Comparison of ENCODE assay signal across 21 mouse cellular contexts in the genomic region with DNA sequence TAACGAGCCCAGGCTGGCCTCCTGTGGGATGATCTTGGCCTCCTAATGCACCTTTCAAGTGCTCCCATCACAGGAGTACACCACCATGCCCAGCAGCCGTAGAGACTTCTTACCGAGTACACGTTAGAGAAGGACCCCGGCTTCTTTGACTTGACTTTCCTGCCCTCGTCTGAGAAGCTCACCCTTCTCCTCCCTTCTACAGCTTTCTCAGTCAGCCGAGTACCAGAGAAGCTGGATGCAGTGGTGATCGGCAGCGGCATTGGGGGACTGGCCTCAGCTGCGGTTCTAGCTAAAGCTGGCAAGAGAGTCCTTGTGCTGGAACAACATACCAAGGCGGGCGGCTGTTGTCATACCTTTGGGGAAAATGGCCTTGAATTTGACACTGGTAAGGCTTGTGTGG. TPM values are rescaled to one million over a fixed set of nuclear protein-coding genes. Genes with fewer than 3 reads are reported as not detected.
DNase-seq lines count a peak whose midpoint lies in the region; ATAC-seq and TF ChIP-seq lines count a peak whose summit lies in the region.
"Had no signal": no experiment of that assay in that cellular context is flagged by ENCODE, and none has a peak within 500 bp of the region (broad histone marks: within the 10 kb centered on the region; RNA-seq: fewer than 3 reads in every experiment).

No protein-coding gene starts in this region.

- no peak for TF ChIP-seq POLR2A in liver, adult 2 months (IDR thresholded peaks at IDR 0.05; ENCODE audit: extremely low read depth, insufficient read depth, low read length)

- H3K36me3 ChIP-seq in liver, adult 2 months (ENCODE audit: control insufficient read depth, insufficient read depth, low read length), result peaks cover 41% of the 10 kb centered on the region
- H3K36me3 ChIP-seq in liver, embryonic 11.5 days (ENCODE audit: control insufficient read depth, insufficient read depth, low read length), result no peaks in the 10 kb centered on the region

- TF ChIP-seq CTCF in liver, adult 2 months (IDR thresholded peaks at IDR 0.05; ENCODE audit: low read depth, low read length), result no peak

- H3K9me3 ChIP-seq in liver, embryonic 11.5 days (ENCODE audit: control insufficient read depth, low read length), result no peaks in the 10 kb centered on the region
- H3K9me3 ChIP-seq: embryonic facial prominence, embryonic 10.5 days; embryonic facial prominence, embryonic 12.5 days; forebrain, embryonic 13.5 days; forebrain, embryonic 15.5 days; G1E had no signal

- no peak overlapping the region for H3K4me3 ChIP-seq in liver, adult 2 months (ENCODE audit: insufficient read depth, low read depth, low read length)
- no peak overlapping the region for H3K4me3 ChIP-seq in liver, embryonic 11.5 days (ENCODE audit: low read depth, low read length)
- H3K4me3 ChIP-seq: embryonic facial prominence, embryonic 10.5 days; embryonic facial prominence, embryonic 12.5 days; forebrain, embryonic 13.5 days; forebrain, embryonic 15.5 days had no signal

- DNase-seq in adrenal gland, adult (ENCODE audit: inconsistent age in 2 of 2, low spot score in 1 of 2), result peak; percentile 51 to 69
- no peak for DNase-seq in adrenal gland, postnatal 10 days
- peak; percentile 38 for DNase-seq in adrenal gland, postnatal 14 days
- no peak for DNase-seq in adrenal gland, postnatal 25 days
- no peak for DNase-seq in liver, adult 2 months (ENCODE audit: extremely low read depth, low read depth, low spot score)
- DNase-seq in liver, embryonic 11.5 days (ENCODE audit: low spot score), result no peak
- DNase-seq: B cell, adult 2 months; cerebellum, adult 11-12 months; cerebellum, adult 2 months; cerebellum, adult 9-10 months; cerebellum, postnatal 25 days; forebrain, postnatal 0 days had no signal

- no peak for ATAC-seq in liver, embryonic 11.5 days (replicated peaks; ENCODE audit: low FRiP score)
- ATAC-seq: activated CD4-positive, CD25-positive, alpha-beta regulatory T cell, adult 4 months; CD4-positive, CD25-positive, alpha-beta regulatory T cell, adult 4 months; forebrain, embryonic 13.5 days; forebrain, embryonic 15.5 days; forebrain, postnatal 0 days; Patski had no signal

- H3K27ac ChIP-seq in liver, adult 2 months (replicated peaks; ENCODE audit: insufficient read depth, low read depth, low read length), result peak overlapping the region; percentile 96; the same call in 1 of the 2 replicates
- no peak overlapping the region for H3K27ac ChIP-seq in liver, embryonic 11.5 days (ENCODE audit: low read depth, low read length)
- H3K27ac ChIP-seq: embryonic facial prominence, embryonic 10.5 days; embryonic facial prominence, embryonic 12.5 days; forebrain, embryonic 13.5 days; forebrain, embryonic 15.5 days had no signal

- peaks cover 14% of the 10 kb centered on the region for H3K4me1 ChIP-seq in liver, adult 2 months (ENCODE audit: control insufficient read depth, insufficient read depth, low read length)
- H3K4me1 ChIP-seq in liver, embryonic 11.5 days (replicated peaks; ENCODE audit: control insufficient read depth, insufficient read depth, low read length), result peaks cover 10% of the 10 kb centered on the region; the same call in 1 of the 2 replicates

- H3K4me2 ChIP-seq in liver, embryonic 11.5 days, result no peak overlapping the region
- H3K4me2 ChIP-seq: embryonic facial prominence, embryonic 12.5 days; forebrain, embryonic 13.5 days; forebrain, embryonic 15.5 days had no signal

- peak overlapping the region; percentile 6; the same call in 1 of the 2 replicates for H3K9ac ChIP-seq in liver, adult 2 months (ENCODE audit: low read depth, low read length)
- H3K9ac ChIP-seq in liver, embryonic 11.5 days (ENCODE audit: low read depth, low read length), result no peak overlapping the region
- H3K9ac ChIP-seq: embryonic facial prominence, embryonic 12.5 days; forebrain, embryonic 13.5 days; forebrain, embryonic 15.5 days; forebrain, postnatal 0 days had no signal

- 89% methylated on average over 12 of the region's 12 CpGs for WGBS in liver, adult 2 months
- 86% methylated on average over 12 of the region's 12 CpGs for WGBS in liver, embryonic 11.5 days

- peaks cover 3% of the 10 kb centered on the region; the same call in 1 of the 2 replicates for H3K79me2 ChIP-seq in liver, adult 2 months (ENCODE audit: control insufficient read depth, insufficient read depth, low read length)

- no peaks in the 10 kb centered on the region for H3K27me3 ChIP-seq in liver, adult 2 months (ENCODE audit: control insufficient read depth, insufficient read depth, low read length)
- H3K27me3 ChIP-seq in liver, embryonic 11.5 days (replicated peaks; ENCODE audit: control insufficient read depth, insufficient read depth, low read length), result no peaks in the 10 kb centered on the region
- H3K27me3 ChIP-seq: CH12.LX; embryonic facial prominence, embryonic 12.5 days; forebrain, embryonic 13.5 days; forebrain, embryonic 15.5 days; Patski had no signal

RNA-seq across cellular contexts. Expression of a gene that starts 2.5 kb away (rescaled TPM):
- 100 to 1,000 TPM; 359 to 375 TPM for total RNA-seq in adrenal gland, postnatal 10 days (2021)
- 362 and 390 TPM in 2 replicates for total RNA-seq in adrenal gland, postnatal 14 days (2021)
- total RNA-seq in adrenal gland, postnatal 25 days (2021), result 309 and 334 TPM in 2 replicates
- total RNA-seq in liver, adult 2 months (2014; rRNA removed), result 151 and 180 TPM in 2 replicates
- polyA plus RNA-seq in liver, adult 2 months (2012; rRNA removed), result 303 and 340 TPM in 2 replicates
- polyA plus RNA-seq in liver, embryonic 11.5 days (2014; fragmentation: Nextera tagmentation; extraction: Ambion mirVana), result 26.0 and 28.4 TPM in 2 replicates

RNA-seq across cellular contexts. Expression of a gene that starts 2.6 kb away (rescaled TPM):
- 10 to 100 TPM; 13.3 to 15.8 TPM for total RNA-seq in adrenal gland, postnatal 10 days (2021)
- 16.2 and 21.7 TPM in 2 replicates for total RNA-seq in adrenal gland, postnatal 14 days (2021)
- total RNA-seq in adrenal gland, postnatal 25 days (2021), result 23.3 and 24.4 TPM in 2 replicates
- 7.6 and 9.5 TPM in 2 replicates for total RNA-seq in liver, adult 2 months (2014; rRNA removed)
- 14.7 and 16.0 TPM in 2 replicates for polyA plus RNA-seq in liver, adult 2 months (2012; rRNA removed)
- polyA plus RNA-seq in liver, embryonic 11.5 days (2014; fragmentation: Nextera tagmentation; extraction: Ambion mirVana), result 12.3 and 13.4 TPM in 2 replicates

RNA-seq across cellular contexts. Expression of a gene that starts 16.0 kb away (rescaled TPM):
- 100 to 1,000 TPM in 1 of 2 experiments, 10 to 100 TPM in 1; 92.7 to 121 TPM for total RNA-seq in adrenal gland, postnatal 10 days (2021)
- total RNA-seq in adrenal gland, postnatal 14 days (2021), result 135 and 142 TPM in 2 replicates
- total RNA-seq in adrenal gland, postnatal 25 days (2021), result 176 and 187 TPM in 2 replicates
- 68.7 and 85.5 TPM in 2 replicates for total RNA-seq in liver, adult 2 months (2014; rRNA removed)
- polyA plus RNA-seq in liver, adult 2 months (2012; rRNA removed), result 41.4 and 48.0 TPM in 2 replicates
- 28.4 and 30.3 TPM in 2 replicates for polyA plus RNA-seq in liver, embryonic 11.5 days (2014; fragmentation: Nextera tagmentation; extraction: Ambion mirVana)

RNA-seq across cellular contexts. Expression of a gene that starts 56.6 kb away (rescaled TPM):
- 10 to 100 TPM; 28.1 to 33.5 TPM for total RNA-seq in adrenal gland, postnatal 10 days (2021)
- total RNA-seq in adrenal gland, postnatal 14 days (2021), result 28.8 and 38.2 TPM in 2 replicates
- total RNA-seq in adrenal gland, postnatal 25 days (2021), result 30.3 and 48.1 TPM in 2 replicates
- 3.9 and 4.3 TPM in 2 replicates for total RNA-seq in liver, adult 2 months (2014; rRNA removed)
- polyA plus RNA-seq in liver, adult 2 months (2012; rRNA removed), result 2.2 and 2.8 TPM in 2 replicates
- 30.2 and 31.9 TPM in 2 replicates for polyA plus RNA-seq in liver, embryonic 11.5 days (2014; fragmentation: Nextera tagmentation; extraction: Ambion mirVana)

Comparison
In these comparisons a context has a peak if more than half of its experiments do, and no peak if none do; other contexts are left out.
1. DNase-seq: peak in adrenal gland, adult (2 of 2) and adrenal gland, postnatal 14 days (single experiment); none in adrenal gland, postnatal 10 days (single experiment), adrenal gland, postnatal 25 days (single experiment), liver, adult 2 months (single experiment) and liver, embryonic 11.5 days (single experiment).